Mouse (Mus musculus) MEL (cell line): Measurements from ENCODE around the gene Alox5ap. TPM values are rescaled to one million over a fixed set of nuclear protein-coding genes. Genes with fewer than 3 reads are reported as not detected.

Source experiments
- DNase-seq: peaks from one replicate; pipeline ENCODE4 v3.0.0; 2011; ENCODE audit warnings: low read depth, low spot score
- H3K27ac ChIP-seq: 2 replicates; pipeline ENCODE4 v1.5.1; 2012; ENCODE audit warnings: low read depth, mild to moderate bottlenecking, control low read depth, low read length, moderate library complexity; ENCODE audit not compliant: control insufficient read depth
- H3K27me3 ChIP-seq, 2 experiments: fragments of 150-350 bp in 1 of 2; sonication (generic) in 1 of 2; 2 replicates each; pipeline ENCODE4 v1.6.1; 2012; ENCODE audit warnings: low read length in 2 of 2, mild to moderate bottlenecking in 2 of 2, improper control_type of control experiment in 1 of 2, moderate library complexity in 1 of 2; ENCODE audit not compliant: insufficient read depth in 2 of 2, control insufficient read depth in 1 of 2
- H3K36me3 ChIP-seq, 2 experiments: 2 replicates each; pipeline ENCODE4 v1.6.1; 2012 to 2014; ENCODE audit warnings: low read length in 2 of 2, improper control_type of control experiment in 1 of 2, inconsistent platforms in 1 of 2, mild to moderate bottlenecking in 1 of 2; ENCODE audit not compliant: insufficient read depth in 2 of 2, control insufficient read depth in 1 of 2
- H3K4me1 ChIP-seq, 2 experiments: fragments of 150-350 bp in 1 of 2; sonication (generic) in 1 of 2; 2 replicates each; pipeline ENCODE4 v1.6.1; 2012; ENCODE audit warnings: low read length in 2 of 2, improper control_type of control experiment in 1 of 2, mild to moderate bottlenecking in 1 of 2; ENCODE audit not compliant: insufficient read depth in 2 of 2, control insufficient read depth in 1 of 2
- H3K4me3 ChIP-seq, 2 experiments: fragments of 150-350 bp in 1 of 2; sonication (generic) in 1 of 2; 2 replicates each; pipeline ENCODE4 v1.5.1; 2012; ENCODE audit warnings: low read depth in 2 of 2, low read length in 2 of 2, mild to moderate bottlenecking in 2 of 2, moderate library complexity in 2 of 2, control low read depth in 1 of 2, improper control_type of control experiment in 1 of 2; ENCODE audit not compliant: control insufficient read depth in 1 of 2, insufficient read depth in 1 of 2
- H3K79me2 ChIP-seq: 2 replicates; pipeline ENCODE4 v1.6.1; 2012; ENCODE audit warnings: mild to moderate bottlenecking, low read length, moderate library complexity; ENCODE audit not compliant: control insufficient read depth, poor library complexity, insufficient read depth
- H3K9ac ChIP-seq: 2 replicates; pipeline ENCODE4 v1.6.1; 2012; ENCODE audit warnings: low read depth, mild to moderate bottlenecking, control low read depth, low read length, moderate library complexity; ENCODE audit not compliant: control insufficient read depth, poor library complexity, severe bottlenecking
- H3K9me3 ChIP-seq: fragments of 150-350 bp; sonication (generic); replicated peaks from 2 replicates; pipeline ENCODE4 v1.6.1; 2012; ENCODE audit warnings: mild to moderate bottlenecking, low read length, improper control_type of control experiment, moderate library complexity; ENCODE audit not compliant: insufficient read depth
- BHLHE40 ChIP-seq: IDR thresholded peaks from 2 replicates; pipeline ENCODE4 v1.6.1; 2012; ENCODE audit warnings: low read depth, mild to moderate bottlenecking, inconsistent platforms, low read length, improper control_type of control experiment, borderline replicate concordance
- CHD1 ChIP-seq: IDR thresholded peaks from 2 replicates; pipeline ENCODE4 v1.6.1; 2012; ENCODE audit warnings: low read depth, mild to moderate bottlenecking, inconsistent platforms, low read length, improper control_type of control experiment
- CTCF ChIP-seq, 3 experiments: IDR thresholded peaks in 2 of 3; conservative IDR thresholded peaks in 1 of 3; 2 replicates each; pipeline ENCODE4 v1.5.1; 2011 to 2012; ENCODE audit warnings: low read length in 3 of 3, low read depth in 2 of 3, mild to moderate bottlenecking in 2 of 3, improper control_type of control experiment in 1 of 3, inconsistent platforms in 1 of 3, mixed read lengths in 1 of 3, moderate library complexity in 1 of 3; ENCODE audit not compliant: control insufficient read depth in 1 of 3, insufficient read depth in 1 of 3, poor library complexity in 1 of 3, severe bottlenecking in 1 of 3
- E2F4 ChIP-seq: IDR thresholded peaks from 2 replicates; pipeline ENCODE4 v1.6.1; 2011; ENCODE audit warnings: low read depth, low read length, improper control_type of control experiment, borderline replicate concordance
- ELF1 ChIP-seq: IDR thresholded peaks from 2 replicates; pipeline ENCODE4 v1.6.1; 2014; ENCODE audit warnings: low read depth, mild to moderate bottlenecking, inconsistent platforms, low read length, improper control_type of control experiment, moderate library complexity
- GABPA ChIP-seq: IDR thresholded peaks from 2 replicates; pipeline ENCODE4 v1.6.1; 2012; ENCODE audit warnings: low read depth, mild to moderate bottlenecking, inconsistent platforms, low read length, improper control_type of control experiment, moderate library complexity
- GATA1 ChIP-seq: IDR thresholded peaks from 2 replicates; pipeline ENCODE4 v1.6.1; 2011; ENCODE audit warnings: low read depth, low read length, improper control_type of control experiment
- JUND ChIP-seq: IDR thresholded peaks from 2 replicates; pipeline ENCODE4 v1.6.1; 2011; ENCODE audit warnings: low read depth, mild to moderate bottlenecking, improper control_type of control experiment, low read length
- MAX ChIP-seq: IDR thresholded peaks from 2 replicates; pipeline ENCODE4 v1.6.1; 2011; ENCODE audit warnings: low read length, improper control_type of control experiment
- MAZ ChIP-seq: IDR thresholded peaks from 2 replicates; pipeline ENCODE4 v1.6.1; 2012; ENCODE audit warnings: low read depth, mild to moderate bottlenecking, inconsistent platforms, low read length, improper control_type of control experiment
- MEF2A ChIP-seq: IDR thresholded peaks from 2 replicates; pipeline ENCODE4 v1.6.1; 2014; ENCODE audit warnings: low read depth, mild to moderate bottlenecking, inconsistent platforms, low read length, improper control_type of control experiment; ENCODE audit not compliant: poor library complexity, insufficient replicate concordance, severe bottlenecking; ENCODE audit errors: extremely low read depth
- MXI1 ChIP-seq: IDR thresholded peaks from 2 replicates; pipeline ENCODE4 v1.6.1; 2011; ENCODE audit warnings: mild to moderate bottlenecking, low read depth, low read length, improper control_type of control experiment
- MYB ChIP-seq: IDR thresholded peaks from 2 replicates; pipeline ENCODE4 v1.6.1; 2011; ENCODE audit warnings: mild to moderate bottlenecking, low read depth, low read length, improper control_type of control experiment
- MYC ChIP-seq: IDR thresholded peaks from 2 replicates; pipeline ENCODE4 v1.6.1; 2011; ENCODE audit warnings: low read depth, mild to moderate bottlenecking, low read length, improper control_type of control experiment, moderate library complexity
- NELFE ChIP-seq: IDR thresholded peaks from 2 replicates; pipeline ENCODE4 v1.6.1; 2011; ENCODE audit warnings: low read depth, low read length, improper control_type of control experiment
- NRF1 ChIP-seq: IDR thresholded peaks from 2 replicates; pipeline ENCODE4 v1.6.1; 2014; ENCODE audit warnings: low read depth, mild to moderate bottlenecking, inconsistent platforms, low read length, improper control_type of control experiment, moderate library complexity; ENCODE audit not compliant: poor library complexity, insufficient read depth, severe bottlenecking
- POLR2A ChIP-seq, 2 experiments: IDR thresholded peaks; 2 replicates each; pipeline ENCODE4 v1.6.1; 2011 to 2012; ENCODE audit warnings: low read length in 2 of 2, mild to moderate bottlenecking in 2 of 2, control low read depth in 1 of 2, improper control_type of control experiment in 1 of 2, low read depth in 1 of 2, moderate library complexity in 1 of 2; ENCODE audit not compliant: control insufficient read depth in 1 of 2, insufficient read depth in 1 of 2, poor library complexity in 1 of 2
- POLR2AphosphoS5 ChIP-seq: IDR thresholded peaks from 2 replicates; pipeline ENCODE4 v1.6.1; 2012; ENCODE audit warnings: low read depth, borderline replicate concordance, mild to moderate bottlenecking, inconsistent platforms, low read length, moderate library complexity, mixed read lengths
- RAD21 ChIP-seq: IDR thresholded peaks from 2 replicates; pipeline ENCODE4 v1.6.1; 2011; ENCODE audit warnings: mild to moderate bottlenecking, low read depth, low read length, improper control_type of control experiment
- SIN3A ChIP-seq: IDR thresholded peaks from 2 replicates; pipeline ENCODE4 v1.6.1; 2012; ENCODE audit warnings: low read length, improper control_type of control experiment, inconsistent platforms
- SMC3 ChIP-seq: IDR thresholded peaks from 2 replicates; pipeline ENCODE4 v1.6.1; 2011; ENCODE audit warnings: low read depth, low read length, improper control_type of control experiment
- TBP ChIP-seq: IDR thresholded peaks from 2 replicates; pipeline ENCODE4 v1.8.0; 2011; ENCODE audit warnings: low read depth, low read length, improper control_type of control experiment
- TCF12 ChIP-seq: IDR thresholded peaks from 2 replicates; pipeline ENCODE4 v1.6.1; 2014; ENCODE audit warnings: low read depth, mild to moderate bottlenecking, inconsistent platforms, low read length, improper control_type of control experiment, moderate library complexity
- UBTF ChIP-seq: IDR thresholded peaks from 2 replicates; pipeline ENCODE4 v1.6.1; 2012; ENCODE audit warnings: low read depth, mild to moderate bottlenecking, inconsistent platforms, low read length, improper control_type of control experiment, moderate library complexity, borderline replicate concordance; ENCODE audit not compliant: insufficient read depth
- ZC3H11A ChIP-seq: IDR thresholded peaks from 2 replicates; pipeline ENCODE4 v1.6.1; 2012; ENCODE audit warnings: low read depth, mild to moderate bottlenecking, inconsistent platforms, low read length, improper control_type of control experiment
- ZMIZ1 ChIP-seq: IDR thresholded peaks from 2 replicates; pipeline ENCODE4 v1.6.1; 2012; ENCODE audit warnings: low read depth, mild to moderate bottlenecking, inconsistent platforms, low read length, improper control_type of control experiment, moderate library complexity
- ZNF384 ChIP-seq: IDR thresholded peaks from 2 replicates; pipeline ENCODE4 v1.6.1; 2012; ENCODE audit warnings: low read depth, mild to moderate bottlenecking, inconsistent platforms, low read length, improper control_type of control experiment
- polyA plus RNA-seq, 2 experiments: library from polyadenylated mRNA; stranded (reverse) in 1 of 2; unstranded in 1 of 2; fragments of >175 nt in 1 of 2; fragments of >200 nt in 1 of 2; gene quantifications; 2 replicates each; pipeline versions ENCODE4 v1.2.1 to v1.2.4; 2012; ENCODE audit warnings: low replicate concordance in 2 of 2, low read depth in 1 of 2; ENCODE audit not compliant: insufficient read length in 2 of 2, insufficient read depth in 1 of 2, missing spikeins in 1 of 2
- total RNA-seq: library from RNA; depleted of rRNA; stranded (reverse); fragments of 300-350 nt; gene quantifications from 2 replicates; pipeline ENCODE4 v1.2.3, GENCODE M21; 2012

Alox5ap gene
- total and polyA plus RNA-seq, 3 experiments, result 56.4 to 157 TPM; not detected in 1

GRCm38 (mm10) chr5:149261866-149262265, 2.7 kb upstream of the Alox5ap start:
- peak; percentile 82 for DNase-seq
- Histone ChIP-seq H3K9me3 (no peaks in the 10 kb centered on the region), H3K27ac (no peak overlapping the region), H3K27me3 (no peaks in the 10 kb centered on the region), H3K36me3 (peaks cover 0 to 8% of the 10 kb centered on the region in 2 experiments; a peak in 2 of 4 replicates), H3K4me3 (no peak overlapping the region), H3K79me2 (no peaks in the 10 kb centered on the region), H3K9ac (no peak overlapping the region), H3K4me1 (peaks cover 4 to 17% of the 10 kb centered on the region in 2 experiments)
- no peak for TF ChIP-seq GABPA
- 0 out of 2 replicates have a peak, but pooled peaks have one; percentile 5 for TF ChIP-seq TBP
- TF ChIP-seq MYC, result 0 out of 2 replicates have a peak, but pooled peaks have one; percentile 1
- TF ChIP-seq JUND, result 0 out of 2 replicates have a peak, but pooled peaks have one; percentile 28
- peak; percentile 82 for TF ChIP-seq SMC3
- peak; percentile 79 to 92 (median 81) for TF ChIP-seq CTCF (IDR thresholded peaks at IDR 0.05 in 2 of 3, conservative IDR thresholded peaks at IDR 0.05 in 1 of 3; ENCODE audit: control insufficient read depth in 1 of 3, insufficient read depth in 1 of 3, low read depth in 2 of 3, low read length in 3 of 3, poor library complexity in 1 of 3, severe bottlenecking in 1 of 3)
- peak; percentile 72 for TF ChIP-seq ZC3H11A
- peak; percentile 29; the same call in 1 of the 2 replicates for TF ChIP-seq MAX
- 0 out of 2 replicates have a peak, but pooled peaks have one; percentile 35 for TF ChIP-seq GATA1
- TF ChIP-seq POLR2AphosphoS5, result no peak
- peak; percentile 63 for TF ChIP-seq RAD21

- Histone ChIP-seq H3K79me2 (no peaks in the 10 kb centered on the region), H3K4me1 (peaks cover 9 to 31% of the 10 kb centered on the region in 2 experiments), H3K9ac (peak overlapping the region; percentile 50), H3K27ac (peak overlapping the region; percentile 43), H3K36me3 (peaks cover 0 to 16% of the 10 kb centered on the region in 2 experiments; a peak in 2 of 4 replicates), H3K9me3 (no peaks in the 10 kb centered on the region), H3K4me3 (peak overlapping the region; percentile 44 to 68), H3K27me3 (no peaks in the 10 kb centered on the region)
- TF ChIP-seq TCF12, result peak; percentile 24; the same call in 1 of the 2 replicates
- peak; percentile 46; the same call in 1 of the 2 replicates for TF ChIP-seq UBTF
- TF ChIP-seq MEF2A, result no peak
- peak; percentile 52 to 89 for TF ChIP-seq POLR2A (IDR thresholded peaks at IDR 0.05; ENCODE audit: control insufficient read depth in 1 of 2, insufficient read depth in 1 of 2, low read depth in 1 of 2, low read length in 2 of 2, poor library complexity in 1 of 2)
- no peak for TF ChIP-seq CHD1
- no peak for TF ChIP-seq MYB
- TF ChIP-seq POLR2AphosphoS5, result peak; percentile 96
- TF ChIP-seq MXI1, result peak; percentile 73
- 0 out of 2 replicates have a peak, but pooled peaks have one; percentile 30 for TF ChIP-seq MAZ
- peak; percentile 91 for TF ChIP-seq TBP
- peak; percentile 67; the same call in 1 of the 2 replicates for TF ChIP-seq SIN3A
- peak; percentile 46; the same call in 1 of the 2 replicates for TF ChIP-seq NRF1
- TF ChIP-seq ZMIZ1, result 0 out of 2 replicates have a peak, but pooled peaks have one; percentile 15
- TF ChIP-seq ELF1, result peak; percentile 64
- TF ChIP-seq E2F4, result no peak
- TF ChIP-seq NELFE, result peak; percentile 50; the same call in 1 of the 2 replicates
- TF ChIP-seq BHLHE40, result no peak
- TF ChIP-seq MYC, result peak; percentile 42; the same call in 1 of the 2 replicates
- no peak for TF ChIP-seq ZNF384
- DNase-seq, result peak; percentile 96
These were observed 312 bp downstream of the Alox5ap start for GRCm38 (mm10) chr5:149264878-149265279.
